Mouse (Mus musculus) neural tube, embryonic 14.5 days (tissue): ENCODE data around the gene Cdk5rap2. TPM values are rescaled to one million over a fixed set of nuclear protein-coding genes. Genes with fewer than 3 reads are reported as not detected.

ENCODE experiments used
- ATAC-seq: fragments of 200-750 bp; cut with Nextera tagmentation; 2 replicates; pipeline ENCODE4 v1.8.0; 2017; ENCODE audit warnings: low read depth, mild to moderate bottlenecking, moderate TSS enrichment, moderate library complexity
- H3K27ac ChIP-seq: fragments of 300-500 bp; sonication (generic); 2 replicates; pipeline ENCODE4 v1.5.1; 2014; ENCODE audit warnings: low read depth, mild to moderate bottlenecking, control low read depth, low read length, moderate library complexity, mixed read lengths
- H3K27me3 ChIP-seq: fragments of 300-500 bp; sonication (generic); 2 replicates; pipeline ENCODE4 v1.6.1; 2014; ENCODE audit warnings: low read length; ENCODE audit not compliant: control insufficient read depth, insufficient read depth
- H3K36me3 ChIP-seq: fragments of 300-500 bp; sonication (generic); 2 replicates; pipeline ENCODE4 v1.6.1; 2014; ENCODE audit warnings: low read length, mixed read lengths; ENCODE audit not compliant: control insufficient read depth, insufficient read depth
- H3K4me1 ChIP-seq: fragments of 300-500 bp; sonication (generic); 2 replicates; pipeline ENCODE4 v1.6.1; 2014; ENCODE audit warnings: low read length; ENCODE audit not compliant: control insufficient read depth, insufficient read depth
- H3K4me2 ChIP-seq: fragments of 300-500 bp; sonication (generic); 2 replicates; pipeline ENCODE4 v1.6.1; 2014; ENCODE audit warnings: mild to moderate bottlenecking, low read depth, low read length, control low read depth
- H3K4me3 ChIP-seq: fragments of 300-500 bp; sonication (generic); 2 replicates; pipeline ENCODE4 v1.5.1; 2014; ENCODE audit warnings: low read depth, low read length, control low read depth, mixed read lengths
- H3K9ac ChIP-seq: fragments of 300-500 bp; sonication (generic); replicated peaks from 2 replicates; pipeline ENCODE4 v1.6.1; 2014; ENCODE audit warnings: low read depth, mild to moderate bottlenecking, control low read depth, low read length, mixed read lengths
- H3K9me3 ChIP-seq: fragments of 300-500 bp; sonication (generic); 2 replicates; pipeline ENCODE4 v1.6.1; 2016; ENCODE audit warnings: low read length; ENCODE audit not compliant: control insufficient read depth
- whole genome bisulfite sequencing: fragments of 180-500 bp; shearing (Covaris S2); extraction: QIAGEN DNeasy Blood & Tissue Kit; methylation state at CpG from one replicate; pipeline ENCODE4 v1.1.7; 2014; 5-methylcytosine and 5-hydroxymethylcytosine counted together
- polyA plus RNA-seq: library from polyadenylated mRNA; unstranded; fragments of >200 nt; fragmentation: Nextera tagmentation; extraction: Ambion mirVana; gene quantifications from 2 replicates; pipeline ENCODE4 v1.2.1, GENCODE M21; 2014

Cdk5rap2 gene
- polyA plus RNA-seq, 1 experiment from 2014 or later = 15.6 TPM

DNA sequence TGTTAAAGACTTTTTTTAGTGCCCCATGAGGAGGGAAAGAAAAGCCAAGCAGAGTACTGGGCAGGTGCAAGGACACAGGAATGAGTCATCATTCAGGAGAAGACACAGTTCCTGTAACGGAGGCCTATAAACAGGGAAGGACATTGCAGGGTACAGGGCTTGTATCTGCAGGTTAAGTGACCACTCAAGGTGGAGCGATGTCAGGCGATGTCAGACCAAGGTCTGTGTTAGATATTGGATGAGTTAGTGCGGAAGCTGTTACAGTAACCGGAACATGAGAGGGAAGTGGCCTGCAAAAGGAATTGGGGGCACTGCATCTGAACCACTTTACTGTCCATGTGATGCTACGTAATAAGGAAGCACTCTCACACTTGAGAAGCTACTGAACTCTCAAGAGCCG lies 170.5 kb downstream of the Cdk5rap2 start:
- Histone ChIP-seq H3K36me3 (peaks cover 16% of the 10 kb centered on the region; the same call in 1 of the 2 replicates), H3K9ac (no peak overlapping the region), H3K27ac (no peak overlapping the region), H3K4me2 (no peak overlapping the region), H3K4me3 (no peak overlapping the region), H3K4me1 (no peaks in the 10 kb centered on the region), H3K27me3 (no peaks in the 10 kb centered on the region), H3K9me3 (no peaks in the 10 kb centered on the region)
- WGBS = 97% methylated on average over 7 of the region's 7 CpGs
- ATAC-seq = no peak

DNA sequence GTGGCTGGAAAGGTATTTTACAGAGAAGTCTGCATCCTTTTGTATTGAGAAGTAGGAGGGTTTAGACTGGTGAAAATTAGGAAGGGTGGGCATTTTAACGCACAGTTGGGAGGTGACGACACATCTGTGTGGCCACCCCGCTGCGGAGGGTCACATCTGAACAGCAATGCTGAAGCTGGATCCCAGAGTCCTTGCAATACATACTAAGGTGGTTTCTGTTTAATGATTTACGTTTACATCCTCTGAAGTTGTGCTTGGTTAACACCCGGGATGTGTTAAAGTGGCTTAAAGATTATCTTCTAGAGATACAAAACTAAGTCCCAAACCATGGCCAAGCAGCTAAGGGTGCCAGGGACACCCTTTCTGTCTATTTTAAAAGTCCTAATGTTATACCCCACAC lies 171.4 kb downstream of the Cdk5rap2 start:
- Histone ChIP-seq H3K9ac (no peak overlapping the region), H3K4me3 (no peak overlapping the region), H3K4me2 (no peak overlapping the region), H3K36me3 (peaks cover 18% of the 10 kb centered on the region; the same call in 1 of the 2 replicates), H3K27me3 (no peaks in the 10 kb centered on the region), H3K27ac (no peak overlapping the region), H3K4me1 (no peaks in the 10 kb centered on the region), H3K9me3 (no peaks in the 10 kb centered on the region)
- ATAC-seq = no peak
- 94% methylated on average over 6 of the region's 6 CpGs for WGBS

DNA sequence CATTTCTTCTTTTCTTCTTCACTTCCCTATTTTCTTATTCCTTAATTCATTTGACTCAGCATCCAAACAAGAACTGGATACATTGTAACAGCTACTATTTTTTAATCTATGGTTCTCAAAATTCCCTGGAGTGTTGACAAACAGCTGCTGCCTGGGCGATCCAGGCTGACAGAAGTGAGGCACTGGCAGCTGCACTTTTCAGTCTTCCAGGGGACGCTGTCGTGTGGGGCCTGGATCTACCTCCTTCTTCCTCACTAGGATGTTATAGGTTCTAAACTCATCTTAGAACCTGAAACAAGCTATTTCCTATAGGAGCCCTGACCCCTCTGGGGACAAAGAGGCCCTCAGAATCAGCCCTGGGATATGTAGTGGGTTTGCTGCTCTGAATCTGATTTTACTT lies 177.9 kb downstream of the Cdk5rap2 start:
- Histone ChIP-seq H3K4me3 (no peak overlapping the region), H3K9me3 (no peaks in the 10 kb centered on the region), H3K9ac (no peak overlapping the region), H3K4me1 (no peaks in the 10 kb centered on the region), H3K4me2 (no peak overlapping the region), H3K36me3 (peaks cover 3% of the 10 kb centered on the region; the same call in 1 of the 2 replicates), H3K27me3 (no peaks in the 10 kb centered on the region), H3K27ac (no peak overlapping the region)
- ATAC-seq = no peak
- 62% methylated on average over 3 of the region's 3 CpGs for WGBS

DNA sequence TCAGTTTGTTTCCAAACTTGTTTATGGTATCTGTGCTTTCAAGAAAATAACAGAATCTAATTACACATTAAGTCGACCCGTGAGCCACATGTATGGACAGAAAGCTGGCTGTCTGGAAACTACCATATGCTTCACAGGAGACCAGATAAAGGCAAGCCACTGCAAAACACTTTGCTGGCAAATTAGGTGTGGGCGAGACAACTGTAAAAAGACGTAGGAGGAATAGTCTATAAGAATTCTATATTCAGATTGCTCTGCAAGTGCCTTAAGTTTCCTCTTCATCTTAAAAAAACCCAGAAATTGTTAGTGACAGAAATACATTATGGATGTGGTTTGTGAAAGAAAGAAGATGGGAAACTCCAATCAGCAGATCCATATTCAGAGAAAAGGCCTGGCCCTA lies 180.4 kb downstream of the Cdk5rap2 start:
- WGBS = 89% methylated on average over 4 of the region's 4 CpGs
- Histone ChIP-seq H3K36me3 (peaks cover 10% of the 10 kb centered on the region; the same call in 1 of the 2 replicates), H3K4me1 (no peaks in the 10 kb centered on the region), H3K9me3 (no peaks in the 10 kb centered on the region), H3K27ac (no peak overlapping the region), H3K4me3 (no peak overlapping the region), H3K9ac (no peak overlapping the region), H3K27me3 (no peaks in the 10 kb centered on the region), H3K4me2 (no peak overlapping the region)
- no peak for ATAC-seq

DNA sequence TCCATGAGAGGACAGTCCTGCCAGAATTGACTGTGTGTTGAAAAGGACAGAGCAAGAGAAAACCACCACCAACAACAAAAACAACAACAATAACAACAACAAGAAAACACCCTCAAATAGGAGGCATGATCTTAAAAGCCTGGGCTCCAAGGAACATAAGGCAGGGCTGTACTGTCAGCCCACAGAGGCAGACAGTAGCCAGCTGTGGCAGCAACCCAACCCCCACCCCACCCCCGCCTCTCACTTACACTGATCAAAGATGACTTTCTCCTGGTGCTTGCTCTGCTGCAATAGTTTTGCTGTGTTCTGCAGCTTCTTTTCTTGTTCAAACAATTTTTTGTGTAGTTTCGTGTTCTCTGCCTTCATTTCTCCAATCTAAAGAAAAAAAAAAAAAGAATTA lies 181.9 kb downstream of the Cdk5rap2 start:
- no peak for ATAC-seq
- H3K4me3 ChIP-seq = no peak overlapping the region
- no peak overlapping the region for H3K4me2 ChIP-seq
- peaks cover 10% of the 10 kb centered on the region; the same call in 1 of the 2 replicates for H3K36me3 ChIP-seq
- H3K27me3 ChIP-seq = no peaks in the 10 kb centered on the region
- no peaks in the 10 kb centered on the region for H3K4me1 ChIP-seq
- 84% methylated on average over 2 of the region's 2 CpGs for whole genome bisulfite sequencing
- H3K27ac ChIP-seq = no peak overlapping the region
- H3K9ac ChIP-seq = no peak overlapping the region
- no peaks in the 10 kb centered on the region for H3K9me3 ChIP-seq

DNA sequence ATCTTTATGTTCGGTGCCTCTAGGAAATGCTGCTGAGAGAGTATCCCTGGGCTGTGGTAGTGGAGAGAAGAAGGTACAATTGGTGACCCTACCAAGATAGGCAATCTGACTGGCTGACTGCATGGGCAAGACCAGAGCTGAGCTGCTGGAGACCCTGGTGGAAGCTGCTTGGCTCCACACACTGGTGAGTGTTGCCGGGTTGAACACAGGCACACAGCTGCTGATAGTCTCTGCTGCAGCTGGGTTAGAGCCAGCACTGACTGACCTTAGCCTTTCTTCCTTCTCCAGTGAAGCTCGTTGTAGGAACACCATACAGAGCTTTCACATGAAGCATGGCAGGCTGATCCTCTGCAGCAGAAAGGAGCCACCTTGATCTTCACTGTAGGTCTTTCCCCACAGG lies 182.6 kb downstream of the Cdk5rap2 start:
- Histone ChIP-seq H3K36me3 (peaks cover 11% of the 10 kb centered on the region), H3K9ac (no peak overlapping the region), H3K27ac (no peak overlapping the region), H3K27me3 (no peaks in the 10 kb centered on the region), H3K4me3 (no peak overlapping the region), H3K4me1 (no peaks in the 10 kb centered on the region), H3K9me3 (no peaks in the 10 kb centered on the region), H3K4me2 (no peak overlapping the region)
- ATAC-seq = peak; percentile 39; the same call in 1 of the 2 replicates
- WGBS = 79% methylated on average over 3 of the region's 3 CpGs

DNA sequence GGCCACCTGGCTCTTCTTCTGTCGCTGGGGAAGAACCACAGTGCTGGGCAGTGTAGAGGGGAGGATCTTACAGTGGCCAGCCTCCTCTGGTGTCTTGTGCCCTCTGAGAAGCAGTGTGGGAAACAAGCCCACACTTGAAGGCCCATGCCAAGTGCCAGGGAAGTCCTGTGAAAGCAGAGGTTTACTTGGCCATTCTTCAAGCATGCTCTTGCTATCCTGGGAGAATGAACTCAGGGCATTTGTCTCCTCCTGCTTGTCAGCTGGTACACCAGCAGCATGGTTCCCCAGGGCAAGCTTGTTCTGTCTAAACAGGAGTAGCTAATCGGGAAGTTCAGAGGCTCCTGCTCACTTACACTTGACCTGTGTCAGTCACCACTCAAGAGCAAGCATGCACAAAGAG lies 185.7 kb downstream of the Cdk5rap2 start:
- no peak for ATAC-seq
- WGBS = 90% methylated on average over 2 of the region's 2 CpGs

DNA sequence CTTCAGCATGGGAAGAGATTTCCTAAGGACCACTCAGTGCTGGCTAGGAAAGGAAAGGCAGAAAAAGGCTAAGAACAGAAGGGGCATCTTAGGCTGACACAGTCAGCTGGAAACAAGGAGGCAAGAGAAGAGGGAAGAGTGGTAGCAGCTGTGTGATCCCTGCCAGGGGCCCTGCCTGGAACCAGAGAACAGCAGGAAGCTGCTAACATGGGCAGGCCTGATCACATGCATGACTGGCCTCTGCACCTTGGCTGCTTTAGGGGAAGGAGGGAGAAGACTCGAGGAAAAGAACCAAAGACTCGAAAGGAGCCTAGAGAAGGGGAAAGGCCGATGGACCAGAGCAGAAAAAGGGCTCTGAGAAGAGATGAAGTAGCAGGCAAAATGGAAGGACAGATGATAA lies 188.4 kb downstream of the Cdk5rap2 start:
- 78% methylated on average over 3 of the region's 3 CpGs for WGBS
- H3K4me3 ChIP-seq = no peak overlapping the region
- H3K9ac ChIP-seq = no peak overlapping the region
- H3K4me1 ChIP-seq = no peaks in the 10 kb centered on the region
- no peaks in the 10 kb centered on the region for H3K27me3 ChIP-seq
- H3K27ac ChIP-seq = no peak overlapping the region
- peaks cover 19% of the 10 kb centered on the region for H3K36me3 ChIP-seq
- no peak for ATAC-seq
- H3K4me2 ChIP-seq = no peak overlapping the region
- H3K9me3 ChIP-seq = no peaks in the 10 kb centered on the region

More for the DNA sequence above, 185.7 kb downstream of the Cdk5rap2 start:
- Histone ChIP-seq H3K27me3 (no peaks in the 10 kb centered on the region), H3K9ac (no peak overlapping the region), H3K9me3 (no peaks in the 10 kb centered on the region), H3K27ac (no peak overlapping the region), H3K4me3 (no peak overlapping the region), H3K4me2 (no peak overlapping the region), H3K36me3 (peaks cover 19% of the 10 kb centered on the region), H3K4me1 (no peaks in the 10 kb centered on the region)

DNA sequence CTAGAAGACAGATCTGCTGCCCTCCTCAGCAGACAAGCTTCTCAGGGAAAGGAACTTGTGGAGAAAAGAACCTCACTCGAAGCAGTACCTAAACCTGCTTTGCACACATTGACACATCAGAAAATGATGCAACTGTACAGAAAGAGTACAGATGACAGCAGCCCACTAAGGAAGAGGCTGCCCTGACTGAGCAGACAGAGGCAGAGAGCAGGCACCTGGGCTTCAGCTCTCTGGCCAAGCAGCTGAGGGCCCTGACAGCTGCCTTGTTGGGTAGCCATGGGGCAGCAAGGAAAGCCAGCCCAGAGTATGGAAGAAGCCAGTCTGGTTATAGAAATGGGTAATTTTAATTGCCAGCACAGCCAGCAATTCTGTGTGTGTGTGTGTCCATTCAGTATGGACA lies 188.9 kb downstream of the Cdk5rap2 start:
- no peak for ATAC-seq
- Histone ChIP-seq H3K27ac (no peak overlapping the region), H3K4me3 (no peak overlapping the region), H3K9ac (no peak overlapping the region), H3K4me1 (no peaks in the 10 kb centered on the region), H3K4me2 (no peak overlapping the region), H3K36me3 (peaks cover 15% of the 10 kb centered on the region), H3K9me3 (no peaks in the 10 kb centered on the region), H3K27me3 (no peaks in the 10 kb centered on the region)
- 93% methylated on average over 1 of the region's 1 CpGs for WGBS
